Mouse (Mus musculus): ENCODE results near the gene Bglap.
A peak's percentile ranks its signal among the peaks of the same experiment; 100 is the strongest.
"Not testable (repeated sequence)": the region's sequence is repeated elsewhere in the genome, so short reads cannot be mapped to it uniquely, and the experiment has no call there.

Gene Bglap

GRCm38 (mm10) chr3:88393776-88394375 lies 9.6 kb upstream of the Bglap start:
- no peak for DNase-seq (ENCODE audit: low spot score in 2 of 2)

GRCm38 (mm10) chr3:88382383-88382782 lies 1.9 kb downstream of the Bglap start:
- DNase-seq (ENCODE audit: low spot score in 2 of 2): not testable (repeated sequence)

- not testable (repeated sequence) for DNase-seq (ENCODE audit: low spot score in 2 of 2)
Measured at GRCm38 (mm10) chr3:88381389-88382315, 2.6 kb downstream of the Bglap start.

- DNase-seq (ENCODE audit: low spot score in 2 of 2): not testable (repeated sequence)
Measured at GRCm38 (mm10) chr3:88378599-88378998, 5.7 kb downstream of the Bglap start, which contains the start of gene Bglap2. Gene Bglap2 (minus strand): TSS chr3:88378699.

GRCm38 (mm10) chr3:88376644-88377043 lies 7.6 kb downstream of the Bglap start:
- DNase-seq (ENCODE audit: low spot score in 2 of 2): not testable (repeated sequence)

GRCm38 (mm10) chr3:88375750-88376626 lies 8.3 kb downstream of the Bglap start:
- not testable (repeated sequence) for DNase-seq (ENCODE audit: low spot score in 2 of 2)

GRCm38 (mm10) chr3:88372643-88373042 lies 11.6 kb downstream of the Bglap start, which contains the start of gene Bglap3:
Gene Bglap3 (minus strand): TSS chr3:88372743.
- DNase-seq (ENCODE audit: low spot score in 2 of 2): not testable (repeated sequence)

- DNase-seq (ENCODE audit: low spot score in 2 of 2): not testable (repeated sequence)
Measured at GRCm38 (mm10) chr3:88368511-88368910, 15.8 kb downstream of the Bglap start.

- DNase-seq (ENCODE audit: low spot score in 2 of 2): not testable (repeated sequence)
Measured at GRCm38 (mm10) chr3:88367517-88367916, 16.7 kb downstream of the Bglap start.

- not testable (repeated sequence) for DNase-seq (ENCODE audit: low spot score in 2 of 2)
Measured at GRCm38 (mm10) chr3:88366830-88367428, 17.3 kb downstream of the Bglap start.

- DNase-seq (ENCODE audit: low spot score in 2 of 2): no peak
Measured at GRCm38 (mm10) chr3:88365705-88366361, 18.4 kb downstream of the Bglap start.

GRCm38 (mm10) chr3:88364337-88364736 lies 19.9 kb downstream of the Bglap start, which contains the start of gene Paqr6:
Gene Paqr6 (plus strand): TSS chr3:88364584.
- peak; percentile 37 to 64 for DNase-seq (ENCODE audit: low spot score in 2 of 2)

- DNase-seq (ENCODE audit: low spot score in 2 of 2): peak in 1 of 2 experiments; percentile 20
Measured at GRCm38 (mm10) chr3:88363700-88364099, 20.6 kb downstream of the Bglap start.

- DNase-seq (ENCODE audit: low spot score in 2 of 2): no peak
Measured at GRCm38 (mm10) chr3:88361612-88362313, 22.5 kb downstream of the Bglap start.

- DNase-seq (ENCODE audit: low spot score in 2 of 2): no peak
Measured at GRCm38 (mm10) chr3:88361096-88361495, 23.2 kb downstream of the Bglap start.

- no peak for DNase-seq (ENCODE audit: low spot score in 2 of 2)
Measured at GRCm38 (mm10) chr3:88359989-88360388, 24.3 kb downstream of the Bglap start.

GRCm38 (mm10) chr3:88359584-88359983 lies 24.7 kb downstream of the Bglap start:
- no peak for DNase-seq (ENCODE audit: low spot score in 2 of 2)

GRCm38 (mm10) chr3:88354396-88355165 lies 29.7 kb downstream of the Bglap start:
- DNase-seq (ENCODE audit: low spot score in 2 of 2): no peak

- no peak for DNase-seq (ENCODE audit: low spot score in 2 of 2)
Measured at GRCm38 (mm10) chr3:88352907-88353306, 31.4 kb downstream of the Bglap start.

Data from heart, adult 9 months (tissue).